Mouse (Mus musculus): Measurements from ENCODE around the gene Pla2g2c. TPM values are rescaled to one million over a fixed set of nuclear protein-coding genes. Genes with fewer than 3 reads are reported as not detected.

Gene Pla2g2c
- 0.89 and 0.95 TPM in 2 replicates for polyA plus RNA-seq (2016; fragmentation: Nextera tagmentation; extraction: Ambion mirVana)

GRCm38 (mm10) chr4:138724354-138725126, at the start of gene Pla2g2c:
Pla2g2c (plus strand) TSS chr4:138724792.
- no peak for DNase-seq (ENCODE audit: low spot score)
- Histone ChIP-seq H3K27me3 (ENCODE audit: insufficient read depth, poor library complexity, severe bottlenecking) (no peaks in the 10 kb centered on the region; the same call in 1 of the 2 replicates), H3K27ac (peak within 1 kb of the TSS; percentile 85), H3K4me1 (replicated peaks) (peaks cover 55% of the 10 kb centered on the region), H3K36me3 (no peaks in the 10 kb centered on the region), H3K9me3 (no peaks in the 10 kb centered on the region), H3K4me3 (peak within 1 kb of the TSS; percentile 50)
- WGBS: 53% methylated on average over 18 of the region's 18 CpGs

- Histone ChIP-seq H3K27ac (no peak overlapping the region), H3K36me3 (no peaks in the 10 kb centered on the region), H3K4me3 (no peak overlapping the region), H3K27me3 (ENCODE audit: insufficient read depth, poor library complexity, severe bottlenecking) (peaks cover 27% of the 10 kb centered on the region; the same call in 1 of the 2 replicates), H3K9me3 (no peaks in the 10 kb centered on the region), H3K4me1 (replicated peaks) (peaks cover 6% of the 10 kb centered on the region)
- peak; percentile 45 for DNase-seq (ENCODE audit: low spot score)
- 15% methylated on average over 16 of the region's 16 CpGs for WGBS
Observed at GRCm38 (mm10) chr4:138676480-138676879, 48.1 kb upstream of the Pla2g2c start.

GRCm38 (mm10) chr4:138677579-138677978, 47.0 kb upstream of the Pla2g2c start:
- Histone ChIP-seq H3K27ac (peak overlapping the region; percentile 35), H3K9me3 (no peaks in the 10 kb centered on the region), H3K4me1 (replicated peaks) (peaks cover 10% of the 10 kb centered on the region), H3K4me3 (peak overlapping the region; percentile 32), H3K36me3 (no peaks in the 10 kb centered on the region), H3K27me3 (ENCODE audit: insufficient read depth, poor library complexity, severe bottlenecking) (peaks cover 27% of the 10 kb centered on the region; the same call in 1 of the 2 replicates)
- WGBS: 29% methylated on average over 16 of the region's 16 CpGs
- peak; percentile 47 for DNase-seq (ENCODE audit: low spot score)

GRCm38 (mm10) chr4:138680124-138680523, 44.5 kb upstream of the Pla2g2c start:
- no peak overlapping the region for H3K4me3 ChIP-seq
- 78% methylated on average over 4 of the region's 4 CpGs for WGBS
- peaks cover 36% of the 10 kb centered on the region for H3K27me3 ChIP-seq (ENCODE audit: insufficient read depth, poor library complexity, severe bottlenecking)
- no peaks in the 10 kb centered on the region for H3K9me3 ChIP-seq
- H3K27ac ChIP-seq: no peak overlapping the region
- peaks cover 31% of the 10 kb centered on the region for H3K4me1 ChIP-seq (replicated peaks)
- no peak for DNase-seq (ENCODE audit: low spot score)
- no peaks in the 10 kb centered on the region for H3K36me3 ChIP-seq

- Histone ChIP-seq H3K36me3 (no peaks in the 10 kb centered on the region), H3K4me1 (replicated peaks) (peaks cover 36% of the 10 kb centered on the region), H3K4me3 (no peak overlapping the region), H3K27ac (peak overlapping the region; percentile 76), H3K27me3 (ENCODE audit: insufficient read depth, poor library complexity, severe bottlenecking) (peaks cover 39% of the 10 kb centered on the region), H3K9me3 (no peaks in the 10 kb centered on the region)
- 35% methylated on average over 2 of the region's 2 CpGs for WGBS
- no peak for DNase-seq (ENCODE audit: low spot score)
Observed at GRCm38 (mm10) chr4:138682760-138683159, 41.8 kb upstream of the Pla2g2c start.

- no peak overlapping the region for H3K4me3 ChIP-seq
- H3K27ac ChIP-seq: 0 out of 2 replicates have a peak overlapping the region, but pooled peaks have one; percentile 2
- no peak for DNase-seq (ENCODE audit: low spot score)
- peaks cover 62% of the 10 kb centered on the region for H3K27me3 ChIP-seq (ENCODE audit: insufficient read depth, poor library complexity, severe bottlenecking)
- no peaks in the 10 kb centered on the region for H3K9me3 ChIP-seq
- WGBS: 81% methylated on average over 6 of the region's 6 CpGs
- no peaks in the 10 kb centered on the region for H3K36me3 ChIP-seq
- peaks cover 59% of the 10 kb centered on the region for H3K4me1 ChIP-seq (replicated peaks)
Observed at GRCm38 (mm10) chr4:138685813-138686212, 38.8 kb upstream of the Pla2g2c start.

GRCm38 (mm10) chr4:138689094-138689512, 35.5 kb upstream of the Pla2g2c start:
- Histone ChIP-seq H3K4me3 (no peak overlapping the region), H3K36me3 (no peaks in the 10 kb centered on the region), H3K9me3 (no peaks in the 10 kb centered on the region), H3K27ac (0 out of 2 replicates have a peak overlapping the region, but pooled peaks have one; percentile 13), H3K4me1 (replicated peaks) (peaks cover 73% of the 10 kb centered on the region), H3K27me3 (ENCODE audit: insufficient read depth, poor library complexity, severe bottlenecking) (peaks cover 82% of the 10 kb centered on the region)
- DNase-seq (ENCODE audit: low spot score): no peak
- 18% methylated on average over 3 of the region's 3 CpGs for WGBS

- Histone ChIP-seq H3K36me3 (no peaks in the 10 kb centered on the region), H3K9me3 (no peaks in the 10 kb centered on the region), H3K4me1 (replicated peaks) (peaks cover 75% of the 10 kb centered on the region), H3K27ac (peak overlapping the region; percentile 67), H3K4me3 (no peak overlapping the region), H3K27me3 (ENCODE audit: insufficient read depth, poor library complexity, severe bottlenecking) (peaks cover 82% of the 10 kb centered on the region)
- WGBS: 0% methylated on average over 4 of the region's 4 CpGs
- DNase-seq (ENCODE audit: low spot score): no peak
Observed at GRCm38 (mm10) chr4:138690561-138690960, 34.0 kb upstream of the Pla2g2c start.

- WGBS: 8% methylated on average over 19 of the region's 19 CpGs
- Histone ChIP-seq H3K36me3 (no peaks in the 10 kb centered on the region), H3K4me1 (replicated peaks) (peaks cover 76% of the 10 kb centered on the region), H3K27ac (peak overlapping the region; percentile 67), H3K27me3 (ENCODE audit: insufficient read depth, poor library complexity, severe bottlenecking) (peaks cover 83% of the 10 kb centered on the region), H3K9me3 (no peaks in the 10 kb centered on the region), H3K4me3 (no peak overlapping the region)
- DNase-seq (ENCODE audit: low spot score): no peak
Observed at GRCm38 (mm10) chr4:138691443-138692181, 33.0 kb upstream of the Pla2g2c start.

- peak overlapping the region; percentile 79 for H3K27ac ChIP-seq
- H3K36me3 ChIP-seq: no peaks in the 10 kb centered on the region
- H3K4me1 ChIP-seq (replicated peaks): peaks cover 83% of the 10 kb centered on the region
- WGBS: 25% methylated on average over 12 of the region's 12 CpGs
- DNase-seq (ENCODE audit: low spot score): peak; percentile 45
- no peak overlapping the region for H3K4me3 ChIP-seq
- no peaks in the 10 kb centered on the region for H3K9me3 ChIP-seq
- peaks cover 82% of the 10 kb centered on the region for H3K27me3 ChIP-seq (ENCODE audit: insufficient read depth, poor library complexity, severe bottlenecking)
Observed at GRCm38 (mm10) chr4:138693043-138693692, 31.4 kb upstream of the Pla2g2c start.

- no peak for DNase-seq (ENCODE audit: low spot score)
- Histone ChIP-seq H3K4me1 (replicated peaks) (peaks cover 61% of the 10 kb centered on the region), H3K27ac (peak overlapping the region; percentile 56; the same call in 1 of the 2 replicates), H3K36me3 (no peaks in the 10 kb centered on the region), H3K9me3 (no peaks in the 10 kb centered on the region), H3K4me3 (no peak overlapping the region), H3K27me3 (ENCODE audit: insufficient read depth, poor library complexity, severe bottlenecking) (peaks cover 59% of the 10 kb centered on the region)
- 18% methylated on average over 7 of the region's 7 CpGs for WGBS
Observed at GRCm38 (mm10) chr4:138696720-138697119, 27.9 kb upstream of the Pla2g2c start.

- Histone ChIP-seq H3K4me3 (no peak overlapping the region), H3K27ac (peak overlapping the region; percentile 56), H3K36me3 (no peaks in the 10 kb centered on the region), H3K27me3 (ENCODE audit: insufficient read depth, poor library complexity, severe bottlenecking) (peaks cover 53% of the 10 kb centered on the region), H3K9me3 (no peaks in the 10 kb centered on the region), H3K4me1 (replicated peaks) (peaks cover 55% of the 10 kb centered on the region)
- DNase-seq (ENCODE audit: low spot score): no peak
- WGBS: 49% methylated on average over 10 of the region's 10 CpGs
Observed at GRCm38 (mm10) chr4:138697166-138697860, 27.3 kb upstream of the Pla2g2c start.
